Mouse (Mus musculus) G1E (cell line): ENCODE measurements around the gene P2rx1.

Experiments used
- CTCF ChIP-seq: IDR thresholded peaks from 2 replicates; pipeline ENCODE4 v1.5.1; 2012; ENCODE audit warnings: low read depth, low read length, inconsistent platforms, mixed read lengths
- GATA1 ChIP-seq: IDR thresholded peaks from 2 replicates; pipeline ENCODE4 v1.6.1; 2012; ENCODE audit warnings: borderline replicate concordance, low read length, inconsistent platforms, mixed read lengths
- GATA2 ChIP-seq: IDR thresholded peaks from 2 replicates; pipeline ENCODE4 v1.6.1; 2012; ENCODE audit warnings: low read depth, low read length, inconsistent platforms, borderline replicate concordance
- POLR2AphosphoS5 ChIP-seq: IDR thresholded peaks from 2 replicates; pipeline ENCODE4 v1.6.1; 2012; ENCODE audit warnings: low read depth, low read length, inconsistent platforms; ENCODE audit not compliant: insufficient replicate concordance
- TAL1 ChIP-seq: conservative IDR thresholded peaks from 2 replicates; pipeline ENCODE4 v1.6.1; 2012; ENCODE audit warnings: low read depth, low read length, inconsistent platforms, mixed read lengths

DNA sequence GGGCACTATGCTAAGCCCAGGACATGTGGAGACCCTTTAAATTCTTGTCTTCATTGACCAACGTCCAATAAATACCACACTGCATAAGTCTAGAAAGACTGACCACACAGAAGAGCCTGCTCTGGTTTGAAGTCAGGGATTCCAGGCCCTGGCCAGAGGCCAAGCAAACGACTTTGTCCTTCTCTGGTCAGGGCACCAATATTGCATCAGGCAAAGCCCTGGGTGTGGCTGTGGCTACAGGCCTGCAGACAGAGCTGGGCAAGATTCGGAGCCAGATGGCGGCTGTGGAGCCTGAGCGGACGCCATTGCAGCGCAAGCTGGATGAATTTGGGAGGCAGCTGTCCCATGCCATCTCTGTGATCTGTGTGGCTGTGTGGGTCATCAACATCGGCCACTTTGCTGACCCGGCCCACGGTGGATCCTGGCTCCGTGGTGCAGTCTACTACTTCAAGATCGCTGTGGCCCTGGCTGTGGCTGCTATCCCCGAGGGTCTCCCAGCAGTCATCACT is 23.9 kb upstream of the P2rx1 start:
- no peak for TF ChIP-seq CTCF
- no peak for TF ChIP-seq GATA1
- no peak for TF ChIP-seq TAL1
- TF ChIP-seq POLR2AphosphoS5 = no peak
- no peak for TF ChIP-seq GATA2
